Mouse (Mus musculus): ENCODE measurements at regions not wholly inside any gene's neighbourhood (a gene's known extent, or its start where the extent isn't known, plus 50 kb on each side); places are given as distances from the start of the nearest gene placed in this dataset.

DNA sequence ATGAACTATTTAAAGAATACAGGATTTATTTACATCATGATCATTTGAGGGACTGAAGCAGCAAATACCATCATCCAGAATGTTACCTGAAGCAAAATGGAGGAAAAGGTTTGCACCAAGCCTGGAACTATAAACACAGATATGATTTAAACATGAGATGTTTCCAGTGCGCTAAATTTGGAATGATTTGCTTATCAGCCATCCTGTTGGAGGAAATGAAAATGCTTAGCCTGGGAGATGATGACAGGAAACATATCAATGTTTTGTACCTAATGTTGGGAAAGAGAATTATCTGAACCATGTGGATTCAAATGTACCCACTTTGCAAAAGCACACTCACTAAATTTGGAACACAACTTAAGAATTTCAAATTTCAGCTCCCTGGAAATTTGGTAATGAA is 149.3 kb downstream of the Adgra3 start:
- no peak overlapping the region for H3K4me2 ChIP-seq (ENCODE audit: low read length)
- H3K4me3 ChIP-seq (replicated peaks; ENCODE audit: low read depth, low read length): no peak overlapping the region
- H3K27ac ChIP-seq (replicated peaks; ENCODE audit: low read depth, low read length): no peak overlapping the region
- no peak for ATAC-seq (ENCODE audit: low FRiP score, low TSS enrichment)
- no peaks in the 10 kb centered on the region for H3K27me3 ChIP-seq (ENCODE audit: control insufficient read depth, insufficient read depth, low read length)
- no peaks in the 10 kb centered on the region for H3K36me3 ChIP-seq (ENCODE audit: control insufficient read depth, insufficient read depth, low read length)
- no peaks in the 10 kb centered on the region for H3K9me3 ChIP-seq (ENCODE audit: control insufficient read depth, low read length)
- DNase-seq: no peak
- H3K4me1 ChIP-seq (ENCODE audit: control insufficient read depth, insufficient read depth, low read length): no peaks in the 10 kb centered on the region
- WGBS: 96% methylated on average over 1 of the region's 1 CpGs
- H3K9ac ChIP-seq (replicated peaks; ENCODE audit: low read length): no peak overlapping the region

DNA sequence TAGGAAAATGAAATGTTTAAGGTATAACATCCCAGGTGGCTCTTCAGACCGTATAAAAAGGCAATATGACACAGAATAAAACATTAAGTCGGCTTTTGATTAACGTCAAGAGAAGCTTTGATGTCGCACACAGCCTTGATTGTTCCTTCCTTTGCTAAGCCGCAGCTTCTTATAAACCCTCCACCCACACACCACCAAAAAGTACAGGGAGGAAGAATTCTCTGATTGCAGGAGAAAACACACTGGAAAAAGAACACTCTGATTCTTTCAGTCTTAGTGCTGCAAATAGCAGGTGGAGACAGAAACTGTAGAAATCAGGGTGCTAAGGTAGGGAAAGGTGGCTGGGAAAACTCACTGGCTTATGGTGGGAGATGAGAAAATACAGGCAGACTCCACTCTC is 162.7 kb downstream of the Adgra3 start:
- Histone ChIP-seq H3K4me1 (ENCODE audit: control insufficient read depth, insufficient read depth, low read length) (no peaks in the 10 kb centered on the region), H3K27me3 (ENCODE audit: control insufficient read depth, insufficient read depth, low read length) (no peaks in the 10 kb centered on the region), H3K36me3 (ENCODE audit: control insufficient read depth, insufficient read depth, low read length) (no peaks in the 10 kb centered on the region), H3K27ac (replicated peaks; ENCODE audit: low read depth, low read length) (no peak overlapping the region), H3K4me3 (replicated peaks; ENCODE audit: low read depth, low read length) (no peak overlapping the region), H3K4me2 (ENCODE audit: low read length) (no peak overlapping the region), H3K9me3 (ENCODE audit: control insufficient read depth, low read length) (no peaks in the 10 kb centered on the region), H3K9ac (replicated peaks; ENCODE audit: low read length) (no peak overlapping the region)
- ATAC-seq (ENCODE audit: low FRiP score, low TSS enrichment) (no peak), DNase-seq (peak; percentile 9)
- 83% methylated on average over 5 of the region's 5 CpGs for WGBS

DNA sequence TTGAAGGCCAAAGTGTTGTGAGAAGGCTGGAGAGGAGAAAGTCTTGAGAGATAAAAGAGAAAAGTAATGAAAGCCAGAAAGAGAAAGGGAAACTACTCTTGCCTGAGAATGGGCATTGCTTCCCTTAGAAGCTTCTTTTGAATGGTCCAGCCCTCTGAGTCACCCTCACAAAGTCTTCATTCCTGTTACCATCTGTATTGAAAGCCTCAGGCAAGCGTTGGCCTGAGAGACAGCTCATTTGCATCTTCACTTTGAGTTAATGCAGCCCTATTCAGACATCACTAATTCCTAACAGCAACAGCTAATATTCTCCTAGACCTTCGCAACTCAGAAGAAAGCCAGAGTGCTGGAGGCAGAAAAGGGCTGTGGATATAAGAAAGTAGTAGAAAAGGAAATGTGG is 178.4 kb downstream of the Adgra3 start:
- no peak for DNase-seq
- no peak overlapping the region for H3K27ac ChIP-seq (replicated peaks; ENCODE audit: low read depth, low read length)
- no peak for ATAC-seq (ENCODE audit: low FRiP score, low TSS enrichment)
- WGBS: 12% methylated on average over 2 of the region's 2 CpGs
- no peak overlapping the region for H3K9ac ChIP-seq (replicated peaks; ENCODE audit: low read length)
- H3K4me3 ChIP-seq (replicated peaks; ENCODE audit: low read depth, low read length): no peak overlapping the region
- H3K36me3 ChIP-seq (ENCODE audit: control insufficient read depth, insufficient read depth, low read length): no peaks in the 10 kb centered on the region
- no peaks in the 10 kb centered on the region for H3K4me1 ChIP-seq (ENCODE audit: control insufficient read depth, insufficient read depth, low read length)
- H3K27me3 ChIP-seq (ENCODE audit: control insufficient read depth, insufficient read depth, low read length): no peaks in the 10 kb centered on the region
- H3K4me2 ChIP-seq (ENCODE audit: low read length): no peak overlapping the region
- H3K9me3 ChIP-seq (ENCODE audit: control insufficient read depth, low read length): no peaks in the 10 kb centered on the region

- H3K4me3 ChIP-seq (replicated peaks; ENCODE audit: low read depth, low read length): no peak overlapping the region
- 9% methylated on average over 1 of the region's 1 CpGs for WGBS
- no peaks in the 10 kb centered on the region for H3K4me1 ChIP-seq (ENCODE audit: control insufficient read depth, insufficient read depth, low read length)
- H3K4me2 ChIP-seq (ENCODE audit: low read length): no peak overlapping the region
- H3K27ac ChIP-seq (replicated peaks; ENCODE audit: low read depth, low read length): no peak overlapping the region
- DNase-seq (peak; percentile 5), ATAC-seq (ENCODE audit: low FRiP score, low TSS enrichment) (no peak)
- H3K9ac ChIP-seq (replicated peaks; ENCODE audit: low read length): no peak overlapping the region
- H3K27me3 ChIP-seq (ENCODE audit: control insufficient read depth, insufficient read depth, low read length): no peaks in the 10 kb centered on the region
- H3K36me3 ChIP-seq (ENCODE audit: control insufficient read depth, insufficient read depth, low read length): no peaks in the 10 kb centered on the region
- H3K9me3 ChIP-seq (ENCODE audit: control insufficient read depth, low read length): no peaks in the 10 kb centered on the region
These were observed 182.6 kb downstream of the Adgra3 start for GRCm38 (mm10) chr5:49876240-49876639.

DNA sequence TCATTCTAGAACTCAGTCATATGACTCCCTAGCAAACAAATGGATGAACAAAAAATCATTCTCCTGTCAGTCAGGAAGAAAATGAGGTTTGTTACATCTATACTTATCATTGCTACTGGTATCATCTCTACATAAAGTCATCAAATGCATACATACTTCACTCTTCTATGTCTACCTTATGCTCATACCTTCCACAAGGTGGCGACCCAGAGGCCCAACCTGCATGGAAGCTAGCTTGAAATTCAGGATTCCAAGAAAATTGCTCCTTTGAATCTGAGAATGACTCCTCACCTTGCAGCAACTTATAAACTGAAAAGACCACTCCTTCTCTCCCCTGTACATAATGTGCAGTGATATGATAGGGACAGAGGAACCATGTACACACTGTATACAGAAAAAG is 201.6 kb downstream of the Adgra3 start:
- Histone ChIP-seq H3K4me3 (replicated peaks; ENCODE audit: low read depth, low read length) (no peak overlapping the region), H3K9me3 (ENCODE audit: control insufficient read depth, low read length) (no peaks in the 10 kb centered on the region), H3K4me1 (ENCODE audit: control insufficient read depth, insufficient read depth, low read length) (no peaks in the 10 kb centered on the region), H3K27ac (replicated peaks; ENCODE audit: low read depth, low read length) (no peak overlapping the region), H3K9ac (replicated peaks; ENCODE audit: low read length) (no peak overlapping the region), H3K27me3 (ENCODE audit: control insufficient read depth, insufficient read depth, low read length) (no peaks in the 10 kb centered on the region), H3K36me3 (ENCODE audit: control insufficient read depth, insufficient read depth, low read length) (no peaks in the 10 kb centered on the region), H3K4me2 (ENCODE audit: low read length) (no peak overlapping the region)
- no peak for DNase-seq
- ATAC-seq (ENCODE audit: low FRiP score, low TSS enrichment): no peak
- WGBS: 40% methylated on average over 1 of the region's 1 CpGs

DNA sequence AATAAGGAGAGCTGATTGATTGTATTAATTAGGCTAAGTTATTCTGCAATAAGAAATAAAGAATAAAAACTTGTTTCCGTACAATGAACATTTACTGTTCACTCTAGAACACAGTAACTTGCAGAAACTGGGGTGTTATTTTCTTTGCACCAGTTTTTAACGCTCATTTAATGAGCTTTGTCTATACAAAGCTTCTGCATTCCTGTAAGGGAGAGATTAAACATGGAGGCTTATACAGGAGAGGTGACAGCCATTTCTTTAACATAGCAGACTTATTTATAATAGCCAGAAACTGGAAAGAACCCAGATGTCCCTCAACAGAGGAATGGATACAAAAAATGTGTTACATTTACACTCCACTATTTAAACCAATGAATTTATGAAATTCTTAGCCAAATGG is 202.8 kb downstream of the Adgra3 start:
- Histone ChIP-seq H3K4me1 (ENCODE audit: control insufficient read depth, insufficient read depth, low read length) (no peaks in the 10 kb centered on the region), H3K9ac (replicated peaks; ENCODE audit: low read length) (no peak overlapping the region), H3K9me3 (ENCODE audit: control insufficient read depth, low read length) (no peaks in the 10 kb centered on the region), H3K27me3 (ENCODE audit: control insufficient read depth, insufficient read depth, low read length) (no peaks in the 10 kb centered on the region), H3K4me2 (ENCODE audit: low read length) (no peak overlapping the region), H3K27ac (replicated peaks; ENCODE audit: low read depth, low read length) (no peak overlapping the region), H3K4me3 (replicated peaks; ENCODE audit: low read depth, low read length) (no peak overlapping the region), H3K36me3 (ENCODE audit: control insufficient read depth, insufficient read depth, low read length) (no peaks in the 10 kb centered on the region)
- DNase-seq (no peak), ATAC-seq (ENCODE audit: low FRiP score, low TSS enrichment) (no peak)
- WGBS: 91% methylated on average over 2 of the region's 2 CpGs

DNA sequence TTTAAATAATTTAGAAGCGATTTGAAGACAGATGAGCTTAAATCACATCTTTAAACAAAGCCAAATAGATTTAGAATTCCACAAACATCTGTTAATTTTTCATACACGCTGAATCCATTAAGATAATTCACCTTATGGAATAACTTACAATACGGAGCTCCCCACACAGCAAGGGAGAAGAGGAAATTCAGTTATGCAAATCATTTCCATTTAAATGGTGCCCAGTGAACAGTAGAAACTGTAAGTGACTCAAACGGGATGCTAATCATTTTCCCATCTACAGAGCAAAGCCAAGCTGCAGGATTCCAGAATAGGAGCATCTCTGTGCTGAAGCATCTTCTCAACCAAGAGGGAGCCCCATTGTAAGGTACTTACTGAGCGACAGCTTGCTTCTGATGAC is 210.1 kb downstream of the Adgra3 start:
- no peak overlapping the region for H3K9ac ChIP-seq (replicated peaks; ENCODE audit: low read length)
- no peak overlapping the region for H3K4me2 ChIP-seq (ENCODE audit: low read length)
- no peaks in the 10 kb centered on the region for H3K36me3 ChIP-seq (ENCODE audit: control insufficient read depth, insufficient read depth, low read length)
- DNase-seq (no peak), ATAC-seq (ENCODE audit: low FRiP score, low TSS enrichment) (no peak)
- no peak overlapping the region for H3K27ac ChIP-seq (replicated peaks; ENCODE audit: low read depth, low read length)
- no peaks in the 10 kb centered on the region for H3K27me3 ChIP-seq (ENCODE audit: control insufficient read depth, insufficient read depth, low read length)
- WGBS: 57% methylated on average over 5 of the region's 5 CpGs
- H3K4me1 ChIP-seq (ENCODE audit: control insufficient read depth, insufficient read depth, low read length): no peaks in the 10 kb centered on the region
- H3K9me3 ChIP-seq (ENCODE audit: control insufficient read depth, low read length): no peaks in the 10 kb centered on the region
- no peak overlapping the region for H3K4me3 ChIP-seq (replicated peaks; ENCODE audit: low read depth, low read length)

- Histone ChIP-seq H3K4me3 (replicated peaks; ENCODE audit: low read depth, low read length) (no peak overlapping the region), H3K4me2 (ENCODE audit: low read length) (no peak overlapping the region), H3K9ac (replicated peaks; ENCODE audit: low read length) (no peak overlapping the region), H3K4me1 (ENCODE audit: control insufficient read depth, insufficient read depth, low read length) (no peaks in the 10 kb centered on the region), H3K27me3 (ENCODE audit: control insufficient read depth, insufficient read depth, low read length) (no peaks in the 10 kb centered on the region), H3K36me3 (ENCODE audit: control insufficient read depth, insufficient read depth, low read length) (no peaks in the 10 kb centered on the region), H3K27ac (replicated peaks; ENCODE audit: low read depth, low read length) (no peak overlapping the region), H3K9me3 (ENCODE audit: control insufficient read depth, low read length) (no peaks in the 10 kb centered on the region)
- DNase-seq (no peak), ATAC-seq (ENCODE audit: low FRiP score, low TSS enrichment) (no peak)
These were observed 210.6 kb downstream of the Adgra3 start for GRCm38 (mm10) chr5:49848174-49848573.

DNA sequence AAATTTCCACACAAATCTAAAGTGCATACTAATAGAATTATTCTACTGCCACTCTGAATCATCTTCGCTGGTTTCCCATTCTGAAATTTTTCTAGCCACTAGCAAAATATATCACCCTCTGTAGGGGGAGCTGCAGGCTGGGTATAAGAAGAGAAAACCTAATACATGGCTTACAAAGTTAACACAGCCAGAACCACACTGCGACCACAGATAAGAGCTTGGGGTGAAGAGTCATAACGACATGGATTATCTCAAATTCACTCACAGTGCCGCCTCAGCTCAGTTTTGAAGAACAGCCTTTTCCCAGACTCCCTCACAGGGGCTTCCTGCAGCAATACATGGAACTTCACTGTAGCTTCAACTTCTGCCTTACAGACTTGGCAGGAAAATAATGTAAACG is 240.0 kb downstream of the Adgra3 start:
- Histone ChIP-seq H3K4me2 (ENCODE audit: low read length) (no peak overlapping the region), H3K4me3 (replicated peaks; ENCODE audit: low read depth, low read length) (no peak overlapping the region), H3K9ac (replicated peaks; ENCODE audit: low read length) (no peak overlapping the region), H3K4me1 (ENCODE audit: control insufficient read depth, insufficient read depth, low read length) (no peaks in the 10 kb centered on the region), H3K27me3 (ENCODE audit: control insufficient read depth, insufficient read depth, low read length) (no peaks in the 10 kb centered on the region), H3K27ac (replicated peaks; ENCODE audit: low read depth, low read length) (no peak overlapping the region), H3K36me3 (ENCODE audit: control insufficient read depth, insufficient read depth, low read length) (no peaks in the 10 kb centered on the region), H3K9me3 (ENCODE audit: control insufficient read depth, low read length) (no peaks in the 10 kb centered on the region)
- DNase-seq (no peak), ATAC-seq (ENCODE audit: low FRiP score, low TSS enrichment) (no peak)
- 89% methylated on average over 5 of the region's 5 CpGs for WGBS
